Mouse (Mus musculus) cortical plate, adult 2 months (tissue): ENCODE measurements around the gene Smox.

Source experiments
- CTCF ChIP-seq: fragments of 200-500 bp; IDR thresholded peaks from 2 replicates; pipeline ENCODE4 v1.5.1; 2011; ENCODE audit warnings: mild to moderate bottlenecking, control low read depth, low read length; ENCODE audit not compliant: insufficient read depth; ENCODE audit errors: extremely low read depth
- POLR2A ChIP-seq: fragments of 200-500 bp; IDR thresholded peaks from 2 replicates; pipeline ENCODE4 v1.6.1; 2011; ENCODE audit warnings: mild to moderate bottlenecking, low read length, control low read depth; ENCODE audit not compliant: insufficient read depth; ENCODE audit errors: extremely low read depth

DNA sequence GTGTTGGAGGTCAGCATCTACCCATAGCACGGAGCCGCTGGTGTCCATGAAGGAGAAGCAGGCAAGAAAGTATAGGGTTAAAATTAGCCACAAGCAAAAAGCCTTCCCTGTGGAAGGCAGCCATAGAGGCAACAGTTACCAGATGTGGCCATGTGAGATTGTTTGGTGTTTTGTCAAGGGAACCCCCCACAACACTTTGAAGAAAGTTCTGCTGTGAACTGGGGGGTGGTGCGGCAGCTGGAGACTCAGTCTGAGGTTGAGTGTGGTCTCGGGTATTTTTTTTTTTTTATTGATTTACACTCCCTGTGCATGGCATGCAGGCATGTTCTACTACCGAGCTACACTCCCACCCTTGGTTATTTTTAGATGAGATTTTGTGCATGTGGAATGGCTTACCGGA is 8.8 kb upstream of the Smox start:
- TF ChIP-seq CTCF = no peak
- TF ChIP-seq POLR2A = no peak
